8 mouse cellular contexts compared by ENCODE assay signal in genomic region chr12:111425258-111425657, GRCm38 (mm10). TPM values are rescaled to one million over a fixed set of nuclear protein-coding genes. Genes with fewer than 3 reads are reported as not detected.
DNase-seq lines count a peak whose midpoint lies in the region; ATAC-seq and TF ChIP-seq lines count a peak whose summit lies in the region.

No protein-coding gene starts in this region.

- ATAC-seq in forebrain, embryonic 12.5 days (ENCODE audit: low FRiP score): no peak
- ATAC-seq in kidney, embryonic 14.5 days (ENCODE audit: low FRiP score, low TSS enrichment): peak; percentile 50
- ATAC-seq in limb, embryonic 14.5 days (ENCODE audit: low FRiP score, low read depth): no peak
- peak; percentile 11; the same call in 1 of the 2 replicates for ATAC-seq in stomach, embryonic 16.5 days (ENCODE audit: insufficient read depth, low FRiP score)

- no peak overlapping the region for H3K4me2 ChIP-seq in forebrain, embryonic 12.5 days
- H3K4me2 ChIP-seq in kidney, embryonic 14.5 days (replicated peaks; ENCODE audit: low read depth, low read length): no peak overlapping the region
- no peak overlapping the region for H3K4me2 ChIP-seq in limb, embryonic 14.5 days (replicated peaks; ENCODE audit: low read depth, low read length, severe bottlenecking)
- no peak overlapping the region for H3K4me2 ChIP-seq in stomach, embryonic 16.5 days (ENCODE audit: low read depth, low read length)

- H3K4me3 ChIP-seq in forebrain, embryonic 10.5 days: 0 out of 2 replicates have a peak overlapping the region, but pooled peaks have one; percentile 16
- H3K4me3 ChIP-seq in forebrain, embryonic 12.5 days (replicated peaks): no peak overlapping the region
- no peak overlapping the region for H3K4me3 ChIP-seq in heart, adult 2 months
- no peak overlapping the region for H3K4me3 ChIP-seq in kidney, embryonic 14.5 days (ENCODE audit: low read length)
- H3K4me3 ChIP-seq in limb, embryonic 14.5 days (replicated peaks; ENCODE audit: low read length): no peak overlapping the region
- no peak overlapping the region for H3K4me3 ChIP-seq in stomach, embryonic 16.5 days (replicated peaks; ENCODE audit: low read length)

- no peak overlapping the region for H3K9ac ChIP-seq in forebrain, embryonic 12.5 days
- H3K9ac ChIP-seq in heart, adult 2 months (ENCODE audit: low read depth, low read length): no peak overlapping the region
- no peak overlapping the region for H3K9ac ChIP-seq in kidney, embryonic 14.5 days (ENCODE audit: low read depth, low read length)
- no peak overlapping the region for H3K9ac ChIP-seq in limb, embryonic 14.5 days (ENCODE audit: low read depth, low read length, severe bottlenecking)
- H3K9ac ChIP-seq in stomach, embryonic 16.5 days (ENCODE audit: low read length): no peak overlapping the region

- no peaks in the 10 kb centered on the region for H3K36me3 ChIP-seq in forebrain, embryonic 10.5 days (replicated peaks)
- H3K36me3 ChIP-seq in forebrain, embryonic 12.5 days (replicated peaks): no peaks in the 10 kb centered on the region
- H3K36me3 ChIP-seq in heart, adult 2 months (ENCODE audit: control insufficient read depth, insufficient read depth, low read length): no peaks in the 10 kb centered on the region
- H3K36me3 ChIP-seq in kidney, embryonic 14.5 days (ENCODE audit: control insufficient read depth, insufficient read depth, low read length): no peaks in the 10 kb centered on the region
- H3K36me3 ChIP-seq in limb, embryonic 14.5 days (ENCODE audit: control insufficient read depth, insufficient read depth, low read length): no peaks in the 10 kb centered on the region
- H3K36me3 ChIP-seq in stomach, embryonic 16.5 days (ENCODE audit: control insufficient read depth, insufficient read depth, low read length): no peaks in the 10 kb centered on the region

- H3K4me1 ChIP-seq in forebrain, embryonic 10.5 days: peaks cover 55% of the 10 kb centered on the region
- peaks cover 29% of the 10 kb centered on the region for H3K4me1 ChIP-seq in forebrain, embryonic 12.5 days
- peaks cover 7% of the 10 kb centered on the region for H3K4me1 ChIP-seq in heart, adult 2 months (ENCODE audit: control insufficient read depth, insufficient read depth, low read length)
- peaks cover 39% of the 10 kb centered on the region for H3K4me1 ChIP-seq in kidney, embryonic 14.5 days (ENCODE audit: control insufficient read depth, insufficient read depth, low read length)
- peaks cover 36% of the 10 kb centered on the region for H3K4me1 ChIP-seq in limb, embryonic 14.5 days (ENCODE audit: control insufficient read depth, insufficient read depth, low read length)
- peaks cover 35% of the 10 kb centered on the region for H3K4me1 ChIP-seq in stomach, embryonic 16.5 days (ENCODE audit: control insufficient read depth, insufficient read depth, low read length)

- TF ChIP-seq EP300 in heart, adult 2 months (IDR thresholded peaks at IDR 0.05; ENCODE audit: insufficient read depth, low read depth, low read length): peak; percentile 81

- no peaks in the 10 kb centered on the region for H3K79me2 ChIP-seq in heart, adult 2 months (replicated peaks; ENCODE audit: control insufficient read depth, insufficient read depth, low read length)

- H3K9me3 ChIP-seq in forebrain, embryonic 10.5 days: no peaks in the 10 kb centered on the region
- H3K9me3 ChIP-seq in forebrain, embryonic 12.5 days: no peaks in the 10 kb centered on the region
- no peaks in the 10 kb centered on the region for H3K9me3 ChIP-seq in kidney, embryonic 14.5 days (ENCODE audit: control insufficient read depth, low read length)
- H3K9me3 ChIP-seq in limb, embryonic 14.5 days (ENCODE audit: control insufficient read depth, low read length): no peaks in the 10 kb centered on the region
- no peaks in the 10 kb centered on the region for H3K9me3 ChIP-seq in stomach, embryonic 16.5 days (replicated peaks; ENCODE audit: control insufficient read depth, low read length)

- H3K27me3 ChIP-seq in forebrain, embryonic 10.5 days (ENCODE audit: poor library complexity, severe bottlenecking): peaks cover 100% of the 10 kb centered on the region
- H3K27me3 ChIP-seq in forebrain, embryonic 12.5 days: peaks cover 100% of the 10 kb centered on the region
- no peaks in the 10 kb centered on the region for H3K27me3 ChIP-seq in heart, adult 2 months (ENCODE audit: control insufficient read depth, insufficient read depth, low read length)
- peaks cover 63% of the 10 kb centered on the region for H3K27me3 ChIP-seq in kidney, embryonic 14.5 days (ENCODE audit: control insufficient read depth, insufficient read depth, low read length)
- H3K27me3 ChIP-seq in limb, embryonic 14.5 days (ENCODE audit: control insufficient read depth, insufficient read depth, low read length): peaks cover 80% of the 10 kb centered on the region
- H3K27me3 ChIP-seq in stomach, embryonic 16.5 days (ENCODE audit: control insufficient read depth, insufficient read depth, low read length): peaks cover 49% of the 10 kb centered on the region

- peak; percentile 87 for TF ChIP-seq CTCF in heart, adult 2 months (IDR thresholded peaks at IDR 0.05)

- peak; percentile 80 for DNase-seq in forebrain, embryonic 10.5 days (ENCODE audit: extremely low spot score, low spot score)
- peak; percentile 68 for DNase-seq in embryo, embryonic 11.5 days (ENCODE audit: low read depth, low spot score)
- DNase-seq in heart, adult 2 months: peak; percentile 84 to 91
- peak; percentile 83 for DNase-seq in limb, embryonic 14.5 days (ENCODE audit: low spot score)
- DNase-seq in naive thymus-derived CD4-positive, alpha-beta T cell, adult 2 months (ENCODE audit: low read depth): peak; percentile 31

- no peak overlapping the region for H3K27ac ChIP-seq in forebrain, embryonic 10.5 days
- no peak overlapping the region for H3K27ac ChIP-seq in forebrain, embryonic 12.5 days
- H3K27ac ChIP-seq in heart, adult 2 months: no peak overlapping the region
- no peak overlapping the region for H3K27ac ChIP-seq in kidney, embryonic 14.5 days (ENCODE audit: low read depth, low read length)
- H3K27ac ChIP-seq in limb, embryonic 14.5 days (replicated peaks; ENCODE audit: low read depth, low read length): no peak overlapping the region
- no peak overlapping the region for H3K27ac ChIP-seq in stomach, embryonic 16.5 days (ENCODE audit: low read length)

- no peak for TF ChIP-seq POLR2A in heart, adult 2 months (IDR thresholded peaks at IDR 0.05; ENCODE audit: insufficient read depth, low read depth, low read length)
- TF ChIP-seq POLR2A in limb, embryonic 14.5 days (IDR thresholded peaks at IDR 0.05; ENCODE audit: borderline replicate concordance, extremely low read depth, insufficient read depth, insufficient read length): no peak

- 4% methylated on average over 15 of the region's 15 CpGs for whole genome bisulfite sequencing in forebrain, embryonic 10.5 days
- 5% methylated on average over 15 of the region's 15 CpGs for WGBS in forebrain, embryonic 12.5 days
- 3% methylated on average over 15 of the region's 15 CpGs for WGBS in heart, adult 2 months
- WGBS in kidney, embryonic 14.5 days: 4% methylated on average over 15 of the region's 15 CpGs
- WGBS in limb, embryonic 14.5 days: 6% methylated on average over 15 of the region's 15 CpGs
- WGBS in stomach, embryonic 16.5 days: 4% methylated on average over 15 of the region's 15 CpGs

- intact Hi-C loops in heart, adult 2 months (cut with DNase I): loop anchor here (1.0 kb wide), 2 partner anchors 44 to 80 kb away; no protein-coding TSS in a partner anchor

RNA-seq across cellular contexts. Expression of gene Exoc3l4, which starts 8.4 kb away (rescaled TPM):
- polyA plus RNA-seq in forebrain, embryonic 10.5 days (2016; fragmentation: Nextera tagmentation; extraction: Ambion mirVana): 5.2 and 5.6 TPM in 2 replicates
- 1.4 and 3.3 TPM in 2 replicates for polyA plus RNA-seq in forebrain, embryonic 12.5 days (2016; fragmentation: Nextera tagmentation; extraction: Ambion mirVana)
- 1 to 10 TPM; 2.5 to 2.7 TPM for total RNA-seq in heart, adult 2 months (2021)
- polyA plus RNA-seq in heart, adult 2 months (2012; rRNA removed): 9.2 and 10.9 TPM in 2 replicates
- 10.8 and 10.9 TPM in 2 replicates for polyA plus RNA-seq in kidney, embryonic 14.5 days (2014; fragmentation: Nextera tagmentation; extraction: Ambion mirVana)
- 11.7 and 14.9 TPM in 2 replicates for polyA plus RNA-seq in limb, embryonic 14.5 days (2012; rRNA removed)
- polyA plus RNA-seq in limb, embryonic 14.5 days (2014; fragmentation: Nextera tagmentation; extraction: Ambion mirVana): 7.4 and 7.7 TPM in 2 replicates
- 9.0 and 9.6 TPM in 2 replicates for polyA plus RNA-seq in stomach, embryonic 16.5 days (2015; fragmentation: Nextera tagmentation; extraction: Ambion mirVana)

RNA-seq across cellular contexts. Expression of gene Tnfaip2, which starts 17.0 kb away (rescaled TPM):
- polyA plus RNA-seq in forebrain, embryonic 10.5 days (2016; fragmentation: Nextera tagmentation; extraction: Ambion mirVana): 2.1 and 4.4 TPM in 2 replicates
- 1.5 and 2.2 TPM in 2 replicates for polyA plus RNA-seq in forebrain, embryonic 12.5 days (2016; fragmentation: Nextera tagmentation; extraction: Ambion mirVana)
- total RNA-seq in heart, adult 2 months (2021): 10 to 100 TPM; 40.9 to 52.1 TPM
- polyA plus RNA-seq in heart, adult 2 months (2012; rRNA removed): 40.2 and 52.0 TPM in 2 replicates
- polyA plus RNA-seq in kidney, embryonic 14.5 days (2014; fragmentation: Nextera tagmentation; extraction: Ambion mirVana): 16.5 and 18.8 TPM in 2 replicates
- 9.3 and 10.2 TPM in 2 replicates for polyA plus RNA-seq in limb, embryonic 14.5 days (2012; rRNA removed)
- polyA plus RNA-seq in limb, embryonic 14.5 days (2014; fragmentation: Nextera tagmentation; extraction: Ambion mirVana): 10.0 and 11.4 TPM in 2 replicates
- 11.2 and 12.8 TPM in 2 replicates for polyA plus RNA-seq in stomach, embryonic 16.5 days (2015; fragmentation: Nextera tagmentation; extraction: Ambion mirVana)

RNA-seq across cellular contexts. Expression of gene Lbhd2, which starts 18.6 kb away (rescaled TPM):
- polyA plus RNA-seq in forebrain, embryonic 10.5 days (2016; fragmentation: Nextera tagmentation; extraction: Ambion mirVana): 0.25 TPM in 1 of 2 replicates, not detected in the other
- 0.51 and 0.63 TPM in 2 replicates for polyA plus RNA-seq in forebrain, embryonic 12.5 days (2016; fragmentation: Nextera tagmentation; extraction: Ambion mirVana)
- not detected for total RNA-seq in heart, adult 2 months (2021)
- not detected in 2 replicates for polyA plus RNA-seq in heart, adult 2 months (2012; rRNA removed)
- 5.8 and 9.9 TPM in 2 replicates for polyA plus RNA-seq in kidney, embryonic 14.5 days (2014; fragmentation: Nextera tagmentation; extraction: Ambion mirVana)
- polyA plus RNA-seq in limb, embryonic 14.5 days (2012; rRNA removed): 11.0 and 17.2 TPM in 2 replicates
- 19.2 and 22.3 TPM in 2 replicates for polyA plus RNA-seq in limb, embryonic 14.5 days (2014; fragmentation: Nextera tagmentation; extraction: Ambion mirVana)
- 1.4 and 1.6 TPM in 2 replicates for polyA plus RNA-seq in stomach, embryonic 16.5 days (2015; fragmentation: Nextera tagmentation; extraction: Ambion mirVana)

RNA-seq across cellular contexts. Expression of gene Cdc42bpb, which starts 47.7 kb away (rescaled TPM):
- 30.1 and 30.3 TPM in 2 replicates for polyA plus RNA-seq in forebrain, embryonic 10.5 days (2016; fragmentation: Nextera tagmentation; extraction: Ambion mirVana)
- polyA plus RNA-seq in forebrain, embryonic 12.5 days (2016; fragmentation: Nextera tagmentation; extraction: Ambion mirVana): 38.9 and 41.6 TPM in 2 replicates
- total RNA-seq in heart, adult 2 months (2021): 10 to 100 TPM; 55.3 to 58.5 TPM
- 105 and 106 TPM in 2 replicates for polyA plus RNA-seq in heart, adult 2 months (2012; rRNA removed)
- polyA plus RNA-seq in kidney, embryonic 14.5 days (2014; fragmentation: Nextera tagmentation; extraction: Ambion mirVana): 43.4 and 44.3 TPM in 2 replicates
- 163 and 215 TPM in 2 replicates for polyA plus RNA-seq in limb, embryonic 14.5 days (2012; rRNA removed)
- 37.0 and 39.7 TPM in 2 replicates for polyA plus RNA-seq in limb, embryonic 14.5 days (2014; fragmentation: Nextera tagmentation; extraction: Ambion mirVana)
- 29.3 and 32.9 TPM in 2 replicates for polyA plus RNA-seq in stomach, embryonic 16.5 days (2015; fragmentation: Nextera tagmentation; extraction: Ambion mirVana)

Comparison
In these comparisons a context has a peak if more than half of its experiments do, and no peak if none do; other contexts are left out.
1. DNase-seq: peak in every context shown above with its lines; median percentile 88 in heart, adult 2 months; 83 in limb, embryonic 14.5 days; 80 in forebrain, embryonic 10.5 days; 68 in embryo, embryonic 11.5 days; 31 in naive thymus-derived CD4-positive, alpha-beta T cell, adult 2 months.
2. ATAC-seq: peak in kidney, embryonic 14.5 days (single experiment) and stomach, embryonic 16.5 days (single experiment); none in forebrain, embryonic 12.5 days (single experiment) and limb, embryonic 14.5 days (single experiment).